Mouse (Mus musculus) testis, adult 2 months (tissue): ENCODE measurements at regions not wholly inside any gene's neighbourhood (a gene's known extent, or its start where the extent isn't known, plus 50 kb on each side); places are given as distances from the start of the nearest gene placed in this dataset.

Experiments used
- H3K27ac ChIP-seq: fragments of 200-500 bp; 2 replicates; pipeline ENCODE4 v1.5.1; 2012; ENCODE audit warnings: low read depth, low read length; ENCODE audit not compliant: control insufficient read depth, insufficient read depth
- H3K27me3 ChIP-seq: fragments of 200-500 bp; 2 replicates; pipeline ENCODE4 v1.6.1; 2012; ENCODE audit warnings: mild to moderate bottlenecking, low read length, moderate library complexity; ENCODE audit not compliant: control insufficient read depth, insufficient read depth
- H3K36me3 ChIP-seq: fragments of 200-500 bp; 2 replicates; pipeline ENCODE4 v1.6.1; 2012; ENCODE audit warnings: mild to moderate bottlenecking, low read length; ENCODE audit not compliant: control insufficient read depth, insufficient read depth
- H3K4me1 ChIP-seq: fragments of 200-500 bp; 2 replicates; pipeline ENCODE4 v1.6.1; 2012; ENCODE audit warnings: low read length; ENCODE audit not compliant: control insufficient read depth, insufficient read depth
- H3K4me3 ChIP-seq: fragments of 200-500 bp; 2 replicates; pipeline ENCODE4 v1.5.1; 2012; ENCODE audit warnings: low read depth, mild to moderate bottlenecking, low read length, moderate library complexity, mixed read lengths; ENCODE audit not compliant: control insufficient read depth
- CTCF ChIP-seq: fragments of 200-500 bp; IDR thresholded peaks from 2 replicates; pipeline ENCODE4 v1.5.1; 2012; ENCODE audit warnings: low read depth, mild to moderate bottlenecking, inconsistent platforms, low read length, moderate library complexity; ENCODE audit not compliant: control insufficient read depth, insufficient read depth, insufficient replicate concordance
- POLR2A ChIP-seq: fragments of 200-500 bp; IDR thresholded peaks from 2 replicates; pipeline ENCODE4 v1.6.1; 2012; ENCODE audit warnings: low read depth, mild to moderate bottlenecking, inconsistent platforms, low read length, moderate library complexity; ENCODE audit not compliant: control insufficient read depth

DNA sequence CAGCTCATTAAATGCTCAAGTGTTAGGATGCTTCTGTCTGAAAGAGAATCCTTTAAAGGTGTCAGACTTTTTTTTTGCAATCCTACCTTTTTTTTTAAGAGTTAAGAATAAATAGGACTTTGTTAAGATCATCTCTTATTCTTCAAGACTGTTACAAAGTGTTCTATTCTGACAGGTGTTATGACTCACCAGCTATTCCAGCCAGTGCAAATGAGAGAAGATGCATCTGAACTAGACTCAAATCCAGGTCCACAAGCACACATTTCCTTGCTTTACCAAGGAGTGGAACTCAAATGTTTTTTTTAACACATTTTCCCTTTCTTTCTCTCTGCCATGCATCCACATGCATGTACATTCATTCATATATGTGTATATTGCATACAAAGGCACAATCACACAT, 98.4 kb upstream of the Atp10a start:
- Histone ChIP-seq H3K27me3 (no peaks in the 10 kb centered on the region), H3K27ac (no peak overlapping the region), H3K4me3 (no peak overlapping the region), H3K4me1 (no peaks in the 10 kb centered on the region), H3K36me3 (no peaks in the 10 kb centered on the region)
- TF ChIP-seq CTCF: no peak
- TF ChIP-seq POLR2A: no peak

- TF ChIP-seq POLR2A (no peak), CTCF (no peak)
- no peaks in the 10 kb centered on the region for H3K4me1 ChIP-seq
Observed at GRCm38 (mm10) chr7:58568807-58569206, 87.2 kb upstream of the Atp10a start.

GRCm38 (mm10) chr7:58584241-58584820, 71.6 kb upstream of the Atp10a start:
- no peak overlapping the region for H3K4me3 ChIP-seq
- no peaks in the 10 kb centered on the region for H3K36me3 ChIP-seq
- no peak overlapping the region for H3K27ac ChIP-seq
- H3K27me3 ChIP-seq: no peaks in the 10 kb centered on the region
- no peaks in the 10 kb centered on the region for H3K4me1 ChIP-seq
- TF ChIP-seq POLR2A (no peak), CTCF (peak; percentile 54; the same call in 1 of the 2 replicates)

More at GRCm38 (mm10) chr7:58568807-58569206, 87.2 kb upstream of the Atp10a start:
- no peak overlapping the region for H3K27ac ChIP-seq
- H3K27me3 ChIP-seq: no peaks in the 10 kb centered on the region
- H3K36me3 ChIP-seq: no peaks in the 10 kb centered on the region
- H3K4me3 ChIP-seq: no peak overlapping the region

- Histone ChIP-seq H3K4me3 (no peak overlapping the region), H3K36me3 (no peaks in the 10 kb centered on the region), H3K27ac (no peak overlapping the region), H3K4me1 (no peaks in the 10 kb centered on the region), H3K27me3 (no peaks in the 10 kb centered on the region)
- no peak for TF ChIP-seq POLR2A
- no peak for TF ChIP-seq CTCF
Observed at GRCm38 (mm10) chr7:58585626-58586256, 70.2 kb upstream of the Atp10a start.

GRCm38 (mm10) chr7:58595951-58596350, 60.0 kb upstream of the Atp10a start:
- Histone ChIP-seq H3K27ac (no peak overlapping the region), H3K27me3 (no peaks in the 10 kb centered on the region), H3K4me3 (no peak overlapping the region), H3K4me1 (no peaks in the 10 kb centered on the region), H3K36me3 (no peaks in the 10 kb centered on the region)
- TF ChIP-seq CTCF (no peak), POLR2A (no peak)
